Mouse (Mus musculus) inflammation-experienced regulatory T-cells (primary cell): ENCODE data around the gene 1700129C05Rik. TPM values are rescaled to one million over a fixed set of nuclear protein-coding genes. Genes with fewer than 3 reads are reported as not detected.

Experiments used
- polyA plus RNA-seq, 2 experiments: library from polyadenylated mRNA; unstranded; fragments of 100-300 nt; shearing (Covaris generic); gene quantifications; one replicate each; pipeline ENCODE4 v1.2.1; 2017

Gene 1700129C05Rik
- polyA plus RNA-seq = under 1 TPM in 1 of 2 experiments, not detected in 1; 0.53 TPM

GRCm38 (mm10) chr14:59142793-59143192, at the start of gene 1700129C05Rik:
1700129C05Rik (minus strand) TSS chr14:59142893.

DNA sequence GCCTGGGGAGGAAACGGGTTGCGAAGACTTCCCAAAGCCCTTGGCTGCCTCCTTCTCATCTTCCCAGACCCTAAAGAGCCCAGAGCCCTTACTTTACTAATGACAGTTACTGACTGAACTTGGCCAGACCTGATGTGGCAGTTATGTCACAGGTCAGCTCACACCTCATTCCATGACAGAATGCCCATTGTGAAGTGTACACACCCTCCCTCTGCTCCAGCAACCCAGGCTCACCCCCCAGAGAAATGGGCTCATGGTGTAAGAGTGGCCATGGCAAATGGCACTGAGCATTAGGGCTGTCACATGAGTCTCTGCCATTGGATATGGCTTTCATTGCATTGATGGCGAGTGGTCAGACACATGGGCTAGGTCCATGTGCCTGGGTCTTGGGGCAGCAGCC, 36.0 kb upstream of the 1700129C05Rik start, which contains the start of gene Gm5142:
Gm5142 (minus strand) TSS at position 101 of the 400 bp plus-strand sequence.

Other genes with a start within 250 kb of the 1700129C05Rik start
- not detected for gene Gm5142, start 35.9 kb upstream of the 1700129C05Rik start, polyA plus RNA-seq
- gene Rcbtb1, start 58.3 kb upstream of the 1700129C05Rik start, polyA plus RNA-seq = 10 to 100 TPM; 59.4 to 86.4 TPM
- gene Gm6904, start 117.3 kb upstream of the 1700129C05Rik start, polyA plus RNA-seq = 1 to 10 TPM; 5.9 to 8.1 TPM
- 10 to 100 TPM; 22.7 to 35.5 TPM for gene Phf11a, start 154.6 kb upstream of the 1700129C05Rik start, polyA plus RNA-seq
- 100 to 1,000 TPM; 154 to 172 TPM for gene Phf11b, start 198.5 kb upstream of the 1700129C05Rik start, polyA plus RNA-seq
- 10 to 100 TPM; 11.0 to 15.2 TPM for gene Phf11d, start 222.6 kb upstream of the 1700129C05Rik start, polyA plus RNA-seq